Mouse (Mus musculus): Measurements from ENCODE around the gene Spsb1. TPM values are rescaled to one million over a fixed set of nuclear protein-coding genes. Genes with fewer than 3 reads are reported as not detected.
A peak's percentile ranks its signal among the peaks of the same experiment; 100 is the strongest.

The Spsb1 gene
- total and polyA plus RNA-seq, 2 experiments: 0.91 to 0.92 TPM

- Histone ChIP-seq H3K79me2 (ENCODE audit: control insufficient read depth, insufficient read depth, low read length) (peaks cover 23% of the 10 kb centered on the region; the same call in 1 of the 2 replicates), H3K36me3 (ENCODE audit: control insufficient read depth, insufficient read depth, low read length) (peaks cover 49% of the 10 kb centered on the region), H3K4me1 (ENCODE audit: control insufficient read depth, insufficient read depth, low read length) (peaks cover 68% of the 10 kb centered on the region), H3K9ac (ENCODE audit: low read depth, low read length) (peak overlapping the region; percentile 38), H3K4me3 (ENCODE audit: insufficient read depth, low read depth, low read length) (peak overlapping the region; percentile 47; the same call in 1 of the 2 replicates), H3K27ac (replicated peaks; ENCODE audit: insufficient read depth, low read depth, low read length) (peak overlapping the region; percentile 63), H3K27me3 (ENCODE audit: control insufficient read depth, insufficient read depth, low read length) (no peaks in the 10 kb centered on the region)
- peak; percentile 87 for DNase-seq (ENCODE audit: extremely low read depth, low read depth, low spot score)
- TF ChIP-seq CTCF (IDR thresholded peaks at IDR 0.05; ENCODE audit: low read depth, low read length) (no peak), POLR2A (IDR thresholded peaks at IDR 0.05; ENCODE audit: extremely low read depth, insufficient read depth, low read length) (no peak)
- WGBS: 13% methylated on average over 8 of the region's 8 CpGs
These were observed 35.5 kb upstream of the Spsb1 start for GRCm38 (mm10) chr4:149990212-149990953.

GRCm38 (mm10) chr4:149988931-149989556 lies 34.2 kb upstream of the Spsb1 start:
- peak overlapping the region; percentile 56 for H3K9ac ChIP-seq (ENCODE audit: low read depth, low read length)
- no peak for TF ChIP-seq CTCF (IDR thresholded peaks at IDR 0.05; ENCODE audit: low read depth, low read length)
- no peak for TF ChIP-seq POLR2A (IDR thresholded peaks at IDR 0.05; ENCODE audit: extremely low read depth, insufficient read depth, low read length)

GRCm38 (mm10) chr4:149988301-149988700 lies 33.5 kb upstream of the Spsb1 start:
- TF ChIP-seq POLR2A (IDR thresholded peaks at IDR 0.05; ENCODE audit: extremely low read depth, insufficient read depth, low read length): no peak
- TF ChIP-seq CTCF (IDR thresholded peaks at IDR 0.05; ENCODE audit: low read depth, low read length): no peak
- Histone ChIP-seq H3K79me2 (ENCODE audit: control insufficient read depth, insufficient read depth, low read length) (peaks cover 19% of the 10 kb centered on the region; the same call in 1 of the 2 replicates), H3K4me3 (ENCODE audit: insufficient read depth, low read depth, low read length) (no peak overlapping the region), H3K27me3 (ENCODE audit: control insufficient read depth, insufficient read depth, low read length) (no peaks in the 10 kb centered on the region), H3K27ac (replicated peaks; ENCODE audit: insufficient read depth, low read depth, low read length) (no peak overlapping the region), H3K36me3 (ENCODE audit: control insufficient read depth, insufficient read depth, low read length) (peaks cover 47% of the 10 kb centered on the region), H3K4me1 (ENCODE audit: control insufficient read depth, insufficient read depth, low read length) (peaks cover 72% of the 10 kb centered on the region), H3K9ac (ENCODE audit: low read depth, low read length) (no peak overlapping the region)
- 48% methylated on average over 6 of the region's 6 CpGs for WGBS
- peak; percentile 29 for DNase-seq (ENCODE audit: extremely low read depth, low read depth, low spot score)

More at GRCm38 (mm10) chr4:149988931-149989556, 34.2 kb upstream of the Spsb1 start:
- peaks cover 71% of the 10 kb centered on the region for H3K4me1 ChIP-seq (ENCODE audit: control insufficient read depth, insufficient read depth, low read length)
- H3K4me3 ChIP-seq (ENCODE audit: insufficient read depth, low read depth, low read length): peak overlapping the region; percentile 30; the same call in 1 of the 2 replicates
- peak overlapping the region; percentile 73 for H3K27ac ChIP-seq (replicated peaks; ENCODE audit: insufficient read depth, low read depth, low read length)
- H3K27me3 ChIP-seq (ENCODE audit: control insufficient read depth, insufficient read depth, low read length): no peaks in the 10 kb centered on the region
- peaks cover 19% of the 10 kb centered on the region; the same call in 1 of the 2 replicates for H3K79me2 ChIP-seq (ENCODE audit: control insufficient read depth, insufficient read depth, low read length)
- WGBS: under 1% methylated on average over 21 of the region's 21 CpGs
- H3K36me3 ChIP-seq (ENCODE audit: control insufficient read depth, insufficient read depth, low read length): peaks cover 48% of the 10 kb centered on the region
- DNase-seq (ENCODE audit: extremely low read depth, low read depth, low spot score): peak; percentile 98

- Histone ChIP-seq H3K9ac (ENCODE audit: low read depth, low read length) (no peak overlapping the region), H3K27ac (replicated peaks; ENCODE audit: insufficient read depth, low read depth, low read length) (no peak overlapping the region), H3K27me3 (ENCODE audit: control insufficient read depth, insufficient read depth, low read length) (no peaks in the 10 kb centered on the region), H3K79me2 (ENCODE audit: control insufficient read depth, insufficient read depth, low read length) (peaks cover 12% of the 10 kb centered on the region; the same call in 1 of the 2 replicates), H3K36me3 (ENCODE audit: control insufficient read depth, insufficient read depth, low read length) (peaks cover 39% of the 10 kb centered on the region), H3K4me1 (ENCODE audit: control insufficient read depth, insufficient read depth, low read length) (peaks cover 70% of the 10 kb centered on the region), H3K4me3 (ENCODE audit: insufficient read depth, low read depth, low read length) (no peak overlapping the region)
- 66% methylated on average over 10 of the region's 10 CpGs for WGBS
- DNase-seq (ENCODE audit: extremely low read depth, low read depth, low spot score): peak; percentile 57
- no peak for TF ChIP-seq POLR2A (IDR thresholded peaks at IDR 0.05; ENCODE audit: extremely low read depth, insufficient read depth, low read length)
These were observed 32.0 kb upstream of the Spsb1 start for GRCm38 (mm10) chr4:149986671-149987417.

GRCm38 (mm10) chr4:149983921-149984645 lies 29.2 kb upstream of the Spsb1 start:
- no peak overlapping the region; the same call in 1 of the 2 replicates for H3K27ac ChIP-seq (replicated peaks; ENCODE audit: insufficient read depth, low read depth, low read length)
- no peaks in the 10 kb centered on the region for H3K27me3 ChIP-seq (ENCODE audit: control insufficient read depth, insufficient read depth, low read length)
- peaks cover 53% of the 10 kb centered on the region for H3K36me3 ChIP-seq (ENCODE audit: control insufficient read depth, insufficient read depth, low read length)
- no peak overlapping the region for H3K4me3 ChIP-seq (ENCODE audit: insufficient read depth, low read depth, low read length)
- H3K79me2 ChIP-seq (ENCODE audit: control insufficient read depth, insufficient read depth, low read length): peaks cover 11% of the 10 kb centered on the region; the same call in 1 of the 2 replicates
- H3K4me1 ChIP-seq (ENCODE audit: control insufficient read depth, insufficient read depth, low read length): peaks cover 61% of the 10 kb centered on the region
- H3K9ac ChIP-seq (ENCODE audit: low read depth, low read length): no peak overlapping the region; the same call in 1 of the 2 replicates
- WGBS: 67% methylated on average over 23 of the region's 23 CpGs
- DNase-seq (ENCODE audit: extremely low read depth, low read depth, low spot score): peak; percentile 30
- TF ChIP-seq CTCF (IDR thresholded peaks at IDR 0.05; ENCODE audit: low read depth, low read length) (no peak), POLR2A (IDR thresholded peaks at IDR 0.05; ENCODE audit: extremely low read depth, insufficient read depth, low read length) (no peak)

All from liver, adult 2 months (tissue).